Mouse (Mus musculus) heart, adult 2 months (tissue): ENCODE results near the gene Cish. TPM values are rescaled to one million over a fixed set of nuclear protein-coding genes. Genes with fewer than 3 reads are reported as not detected.
A peak's percentile ranks its signal among the peaks of the same experiment; 100 is the strongest.

Experiments
- DNase-seq, 2 experiments: peaks; one replicate each; pipeline ENCODE4 v3.0.0; 2021
- H3K27ac ChIP-seq: fragments of 200-600 bp; 2 replicates; pipeline ENCODE4 v1.8.1; 2022
- H3K27me3 ChIP-seq: fragments of 200-500 bp; 2 replicates; pipeline ENCODE4 v1.6.1; 2012; ENCODE audit warnings: mild to moderate bottlenecking, low read length, inconsistent platforms, mixed read lengths; ENCODE audit not compliant: control insufficient read depth, insufficient read depth
- H3K36me3 ChIP-seq: fragments of 200-500 bp; 2 replicates; pipeline ENCODE4 v1.6.1; 2012; ENCODE audit warnings: low read length, inconsistent platforms; ENCODE audit not compliant: control insufficient read depth, insufficient read depth
- H3K4me1 ChIP-seq: fragments of 200-500 bp; 2 replicates; pipeline ENCODE4 v1.6.1; 2011; ENCODE audit warnings: low read length; ENCODE audit not compliant: control insufficient read depth, insufficient read depth
- H3K4me3 ChIP-seq: fragments of 200-600 bp; 2 replicates; pipeline ENCODE4 v1.8.1; 2022
- H3K79me2 ChIP-seq: fragments of 200-500 bp; replicated peaks from 2 replicates; pipeline ENCODE4 v1.6.1; 2012; ENCODE audit warnings: mild to moderate bottlenecking, inconsistent platforms, low read length, moderate library complexity, mixed read lengths; ENCODE audit not compliant: control insufficient read depth, insufficient read depth
- H3K9ac ChIP-seq: fragments of 200-500 bp; 2 replicates; pipeline ENCODE4 v1.6.1; 2012; ENCODE audit warnings: low read depth, mild to moderate bottlenecking, control low read depth, inconsistent platforms, low read length, mixed read lengths
- CTCF ChIP-seq: fragments of 200-600 bp; IDR thresholded peaks from 2 replicates; pipeline ENCODE4 v1.8.1; 2022; ENCODE audit warnings: antibody characterized with exemption, mild to moderate bottlenecking, moderate library complexity
- EP300 ChIP-seq: fragments of 200-500 bp; IDR thresholded peaks from 2 replicates; pipeline ENCODE4 v1.6.1; 2011; ENCODE audit warnings: low read depth, low read length, control low read depth; ENCODE audit not compliant: insufficient read depth
- POLR2A ChIP-seq: fragments of 200-500 bp; IDR thresholded peaks from 2 replicates; pipeline ENCODE4 v1.6.1; 2011; ENCODE audit warnings: mild to moderate bottlenecking, low read depth, low read length, control low read depth; ENCODE audit not compliant: insufficient read depth
- WGBS: fragments of 180-500 bp; shearing (Covaris S2); methylation state at CpG from one replicate; pipeline ENCODE4 v1.1.7; 2018; 5-methylcytosine and 5-hydroxymethylcytosine counted together
- intact Hi-C: fragments of 180-260 bp; cut with DNase I; formaldehyde crosslinking; loops from one replicate; pipeline ENCODE4 v1.15.1; 2025
- polyA plus RNA-seq: library from polyadenylated mRNA; depleted of rRNA; stranded (reverse); fragments of >200 nt; gene quantifications from 2 replicates; pipeline ENCODE4 v1.2.3, GENCODE M21; 2012
- total RNA-seq, 2 experiments: library from RNA; stranded (reverse); gene quantifications; 2 replicates each; pipeline ENCODE4 v1.2.3; 2021

Cish gene
- total and polyA plus RNA-seq, 3 experiments = 118 to 167 (median 151) TPM

GRCm38 (mm10) chr9:107308346-107309000, 12.6 kb downstream of the Cish start:
- H3K79me2 ChIP-seq = no peaks in the 10 kb centered on the region
- DNase-seq = no peak
- 68% methylated on average over 9 of the region's 9 CpGs for WGBS
- intact Hi-C loops = loop anchor here (2.0 kb wide), 1 partner anchor 14 kb away; no protein-coding TSS in a partner anchor
- no peak overlapping the region for H3K4me3 ChIP-seq
- peaks cover 31% of the 10 kb centered on the region for H3K4me1 ChIP-seq
- H3K27me3 ChIP-seq = no peaks in the 10 kb centered on the region
- TF ChIP-seq POLR2A (no peak), EP300 (no peak), CTCF (no peak)
- H3K36me3 ChIP-seq = no peaks in the 10 kb centered on the region
- peak overlapping the region; percentile 75 for H3K27ac ChIP-seq
- H3K9ac ChIP-seq = peak overlapping the region; percentile 27

DNA sequence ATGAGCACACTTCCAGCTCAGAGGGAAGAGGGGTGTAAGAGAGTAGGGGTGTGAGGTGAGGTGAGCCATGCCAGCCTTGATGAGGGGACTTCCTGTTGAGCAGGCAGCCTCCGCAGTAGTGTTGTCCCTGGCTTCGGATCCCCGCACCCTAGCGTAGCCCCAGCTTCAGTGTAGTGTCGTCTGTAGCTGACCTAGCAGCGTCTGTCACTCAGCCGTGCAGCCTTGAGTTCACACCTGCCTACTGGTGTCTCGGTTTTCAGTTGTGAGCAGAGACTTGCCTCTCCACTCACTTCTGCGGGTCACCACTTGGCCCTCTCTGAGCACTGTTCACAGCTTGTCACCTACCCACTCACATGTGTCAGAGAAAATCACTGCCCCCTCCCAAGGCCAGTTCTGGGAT, 13.3 kb downstream of the Cish start:
- intact Hi-C loops = loop anchor here (2.0 kb wide), 1 partner anchor 14 kb away; no protein-coding TSS in a partner anchor
- 77% methylated on average over 9 of the region's 9 CpGs for WGBS
- Histone ChIP-seq H3K27me3 (no peaks in the 10 kb centered on the region), H3K27ac (peak overlapping the region; percentile 75), H3K36me3 (no peaks in the 10 kb centered on the region), H3K4me1 (peaks cover 28% of the 10 kb centered on the region), H3K4me3 (no peak overlapping the region), H3K79me2 (no peaks in the 10 kb centered on the region), H3K9ac (no peak overlapping the region)
- no peak for DNase-seq
- TF ChIP-seq CTCF (no peak), EP300 (no peak), POLR2A (no peak)

DNA sequence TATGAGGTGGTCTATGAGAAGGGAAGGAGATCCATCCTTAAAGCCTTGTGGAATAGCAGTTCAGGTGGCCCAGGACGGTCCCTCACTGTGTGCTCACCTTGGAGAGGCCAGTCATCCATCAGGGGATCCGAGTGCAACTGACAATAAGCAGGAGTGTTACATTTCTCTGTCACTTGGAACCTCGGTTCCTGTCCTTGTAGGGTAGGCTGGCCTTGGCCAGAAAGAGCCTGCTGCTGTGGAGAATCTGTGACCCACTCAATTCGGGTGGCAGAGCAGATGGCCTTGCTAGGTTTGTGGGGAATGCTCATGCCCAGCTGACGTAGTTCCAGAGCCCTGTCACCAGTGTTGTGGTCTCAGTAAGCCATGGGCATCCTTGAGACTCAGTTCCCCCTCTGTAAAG, 13.8 kb downstream of the Cish start:
- Histone ChIP-seq H3K4me1 (peaks cover 28% of the 10 kb centered on the region), H3K79me2 (no peaks in the 10 kb centered on the region), H3K27me3 (no peaks in the 10 kb centered on the region), H3K4me3 (no peak overlapping the region), H3K9ac (no peak overlapping the region), H3K36me3 (no peaks in the 10 kb centered on the region), H3K27ac (peak overlapping the region; percentile 75)
- TF ChIP-seq CTCF (no peak), EP300 (no peak), POLR2A (no peak)
- WGBS = 64% methylated on average over 5 of the region's 5 CpGs
- peak in 1 of 2 experiments; percentile 26 for DNase-seq
- intact Hi-C loops = loop anchor here (2.0 kb wide), 1 partner anchor 13 kb away; no protein-coding TSS in a partner anchor

DNA sequence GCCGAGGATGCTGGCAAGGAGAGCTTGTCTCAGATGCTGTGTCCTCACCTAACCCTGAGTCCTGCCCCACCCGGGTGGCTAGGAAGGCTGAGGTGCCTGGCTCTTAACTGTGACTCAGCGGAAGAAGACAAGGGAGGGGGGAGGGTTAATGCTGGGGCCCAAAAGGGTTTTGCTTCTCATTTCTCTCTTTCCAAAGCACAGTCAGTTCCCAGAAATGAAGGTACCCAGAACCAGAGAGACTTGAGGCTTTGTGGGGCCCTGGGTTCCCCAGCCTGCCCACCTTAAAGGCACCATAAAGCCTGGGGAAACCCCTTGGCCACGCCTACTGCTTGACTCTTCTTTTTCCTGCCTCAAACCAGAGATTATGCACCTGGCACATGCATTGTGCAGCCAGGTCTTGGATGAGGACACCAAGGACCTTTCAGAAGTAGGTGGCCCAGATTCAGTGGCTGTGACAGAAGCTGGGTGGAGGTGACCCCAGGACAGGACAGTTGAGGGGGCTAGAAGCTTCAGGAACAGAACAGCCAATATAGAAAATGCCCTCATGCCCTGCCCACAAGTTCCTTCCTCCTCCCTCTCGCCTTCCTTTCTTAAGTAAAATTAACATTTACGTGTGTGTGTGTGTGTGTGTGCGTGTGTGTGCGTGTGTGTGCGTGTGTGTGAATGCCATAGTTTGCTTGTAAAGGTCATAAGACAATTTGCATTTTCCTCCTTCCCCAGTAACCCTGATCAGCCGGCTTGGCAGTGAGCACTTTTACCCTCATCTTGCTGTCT, 17.2 kb downstream of the Cish start:
- H3K4me1 ChIP-seq = peaks cover 13% of the 10 kb centered on the region
- H3K4me3 ChIP-seq = no peak overlapping the region
- intact Hi-C loops = no loop called here
- H3K27ac ChIP-seq = peak overlapping the region; percentile 40
- no peak for TF ChIP-seq CTCF
- TF ChIP-seq EP300 = no peak
- TF ChIP-seq POLR2A = no peak
- peak in 1 of 2 experiments; percentile 29 for DNase-seq
- no peaks in the 10 kb centered on the region for H3K79me2 ChIP-seq
- 50% methylated on average over 10 of the region's 10 CpGs for WGBS
- no peaks in the 10 kb centered on the region for H3K27me3 ChIP-seq
- H3K36me3 ChIP-seq = no peaks in the 10 kb centered on the region
- H3K9ac ChIP-seq = no peak overlapping the region; the same call in 1 of the 2 replicates

DNA sequence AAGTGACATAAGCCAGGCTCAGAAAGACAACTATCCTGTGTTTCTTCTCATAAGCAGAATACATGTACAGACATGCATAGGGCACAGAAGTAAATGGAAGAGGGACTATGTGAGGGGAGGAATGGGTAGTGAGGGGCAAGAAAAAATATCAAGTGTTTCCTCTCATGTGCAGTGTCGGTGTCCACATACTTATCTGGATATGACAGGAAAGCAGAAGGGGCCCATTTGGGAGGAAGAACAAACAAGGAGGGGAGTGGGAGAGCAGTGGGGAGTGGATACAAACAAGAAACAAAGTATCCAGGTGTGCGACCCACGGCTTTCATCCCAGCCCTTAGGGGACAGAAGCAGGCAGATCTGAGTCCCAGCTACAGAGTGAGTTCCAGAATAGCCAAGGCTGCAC, 18.1 kb downstream of the Cish start:
- Histone ChIP-seq H3K4me3 (no peak overlapping the region), H3K27me3 (no peaks in the 10 kb centered on the region), H3K27ac (no peak overlapping the region), H3K79me2 (no peaks in the 10 kb centered on the region), H3K9ac (no peak overlapping the region), H3K4me1 (peaks cover 7% of the 10 kb centered on the region), H3K36me3 (no peaks in the 10 kb centered on the region)
- TF ChIP-seq POLR2A (no peak), EP300 (no peak), CTCF (no peak)
- intact Hi-C loops = no loop called here
- WGBS = 73% methylated on average over 3 of the region's 3 CpGs
- no peak for DNase-seq

- 34% methylated on average over 2 of the region's 2 CpGs for WGBS
- peak; percentile 44 to 66 for DNase-seq
- H3K27ac ChIP-seq = peak overlapping the region; percentile 23
- H3K36me3 ChIP-seq = no peaks in the 10 kb centered on the region
- intact Hi-C loops = no loop called here
- H3K79me2 ChIP-seq = no peaks in the 10 kb centered on the region
- no peak overlapping the region for H3K4me3 ChIP-seq
- no peaks in the 10 kb centered on the region for H3K27me3 ChIP-seq
- H3K9ac ChIP-seq = no peak overlapping the region
- no peak for TF ChIP-seq CTCF
- TF ChIP-seq EP300 = peak; percentile 40; the same call in 1 of the 2 replicates
- no peak for TF ChIP-seq POLR2A
- H3K4me1 ChIP-seq = peaks cover 3% of the 10 kb centered on the region
Observed at GRCm38 (mm10) chr9:107315791-107316190, 20.0 kb downstream of the Cish start.
